Mouse (Mus musculus) cortical plate, adult 2 months (tissue): ENCODE measurements at regions not wholly inside any gene's neighbourhood (a gene's known extent, or its start where the extent isn't known, plus 50 kb on each side); places are given as distances from the start of the nearest gene placed in this dataset.

Source experiments
- H3K27ac ChIP-seq: fragments of 200-500 bp; 2 replicates; pipeline ENCODE4 v1.5.1; 2012; ENCODE audit warnings: low read length, control low read depth, inconsistent platforms; ENCODE audit not compliant: insufficient read depth
- H3K4me1 ChIP-seq: fragments of 200-500 bp; 2 replicates; pipeline ENCODE4 v1.6.1; 2011; ENCODE audit warnings: low read length; ENCODE audit not compliant: control insufficient read depth, insufficient read depth
- H3K4me3 ChIP-seq: fragments of 200-500 bp; 2 replicates; pipeline ENCODE4 v1.5.1; 2011; ENCODE audit warnings: mild to moderate bottlenecking, low read length, control low read depth; ENCODE audit not compliant: insufficient read depth
- CTCF ChIP-seq: fragments of 200-500 bp; IDR thresholded peaks from 2 replicates; pipeline ENCODE4 v1.5.1; 2011; ENCODE audit warnings: mild to moderate bottlenecking, control low read depth, low read length; ENCODE audit not compliant: insufficient read depth; ENCODE audit errors: extremely low read depth
- POLR2A ChIP-seq: fragments of 200-500 bp; IDR thresholded peaks from 2 replicates; pipeline ENCODE4 v1.6.1; 2011; ENCODE audit warnings: mild to moderate bottlenecking, low read length, control low read depth; ENCODE audit not compliant: insufficient read depth; ENCODE audit errors: extremely low read depth

GRCm38 (mm10) chr12:106468173-106468860 is 458.3 kb downstream of the Vrk1 start:
- Histone ChIP-seq H3K4me3 (no peak overlapping the region), H3K27ac (no peak overlapping the region), H3K4me1 (no peaks in the 10 kb centered on the region)
- TF ChIP-seq POLR2A (no peak), CTCF (no peak)

- peak overlapping the region; percentile 49 for H3K27ac ChIP-seq
- peaks cover 6% of the 10 kb centered on the region; the same call in 1 of the 2 replicates for H3K4me1 ChIP-seq
- H3K4me3 ChIP-seq: peak overlapping the region; percentile 30
- peak; percentile 60; the same call in 1 of the 2 replicates for TF ChIP-seq POLR2A
- no peak for TF ChIP-seq CTCF
Measured at GRCm38 (mm10) chr12:106474501-106475165, 464.6 kb downstream of the Vrk1 start.

GRCm38 (mm10) chr12:106475486-106476050 is 465.5 kb downstream of the Vrk1 start:
- TF ChIP-seq POLR2A (no peak), CTCF (no peak)
- H3K27ac ChIP-seq: 0 out of 2 replicates have a peak overlapping the region, but pooled peaks have one; percentile 82

GRCm38 (mm10) chr12:106477040-106477665 is 467.1 kb downstream of the Vrk1 start:
- no peak overlapping the region for H3K4me3 ChIP-seq
- TF ChIP-seq CTCF: no peak
- no peak for TF ChIP-seq POLR2A
- peak overlapping the region; percentile 64; the same call in 1 of the 2 replicates for H3K27ac ChIP-seq
- H3K4me1 ChIP-seq: peaks cover 6% of the 10 kb centered on the region; the same call in 1 of the 2 replicates

More at GRCm38 (mm10) chr12:106475486-106476050, 465.5 kb downstream of the Vrk1 start:
- H3K4me3 ChIP-seq: no peak overlapping the region
- peaks cover 6% of the 10 kb centered on the region; the same call in 1 of the 2 replicates for H3K4me1 ChIP-seq

- TF ChIP-seq POLR2A: no peak
- TF ChIP-seq CTCF: no peak
- H3K4me1 ChIP-seq: peaks cover 6% of the 10 kb centered on the region; the same call in 1 of the 2 replicates
- peak overlapping the region; percentile 74 for H3K27ac ChIP-seq
- no peak overlapping the region; the same call in 1 of the 2 replicates for H3K4me3 ChIP-seq
Measured at GRCm38 (mm10) chr12:106477731-106478130, 467.7 kb downstream of the Vrk1 start.

- H3K4me3 ChIP-seq: peak overlapping the region; percentile 24
- peaks cover 6% of the 10 kb centered on the region; the same call in 1 of the 2 replicates for H3K4me1 ChIP-seq
- TF ChIP-seq POLR2A: no peak
- TF ChIP-seq CTCF: no peak
- H3K27ac ChIP-seq: peak overlapping the region; percentile 74
Measured at GRCm38 (mm10) chr12:106478381-106478781, 468.4 kb downstream of the Vrk1 start.

- peak overlapping the region; percentile 19 for H3K4me3 ChIP-seq
- no peak for TF ChIP-seq CTCF
- no peak for TF ChIP-seq POLR2A
- H3K27ac ChIP-seq: 0 out of 2 replicates have a peak overlapping the region, but pooled peaks have one; percentile 5
- H3K4me1 ChIP-seq: peaks cover 6% of the 10 kb centered on the region; the same call in 1 of the 2 replicates
Measured at GRCm38 (mm10) chr12:106479067-106479877, 469.2 kb downstream of the Vrk1 start.

GRCm38 (mm10) chr12:106479878-106480194 is 469.8 kb downstream of the Vrk1 start:
- Histone ChIP-seq H3K4me1 (peaks cover 3% of the 10 kb centered on the region; the same call in 1 of the 2 replicates), H3K4me3 (peak overlapping the region; percentile 19), H3K27ac (0 out of 2 replicates have a peak overlapping the region, but pooled peaks have one; percentile 5)
- TF ChIP-seq CTCF (no peak), POLR2A (no peak)
